In genomic region chr14:72709710-72710340, GRCm38 (mm10) we compare ENCODE assay signal across 8 mouse cellular contexts. TPM values are rescaled to one million over a fixed set of nuclear protein-coding genes. Genes with fewer than 3 reads are reported as not detected.
DNase-seq lines count a peak whose midpoint lies in the region; ATAC-seq lines count a peak whose summit lies in the region.

Fndc3a (minus strand) TSS chr14:72710003.

- H3K4me2 ChIP-seq in midbrain, embryonic 11.5 days: peak within 1 kb of the TSS; percentile 82

- H3K9me3 ChIP-seq in midbrain, embryonic 11.5 days (ENCODE audit: control insufficient read depth, low read length): no peaks in the 10 kb centered on the region

- intact Hi-C loops in left cerebral cortex, postnatal 4 days (cut with DNase I): loop anchor here (10.0 kb wide), 1 partner anchor 275 kb away; no protein-coding TSS in a partner anchor

- H3K4me3 ChIP-seq in midbrain, embryonic 11.5 days (ENCODE audit: low read depth, low read length): peak within 1 kb of the TSS; percentile 83

- under 1% methylated on average over 66 of the region's 82 CpGs for WGBS in midbrain, embryonic 11.5 days

- ATAC-seq in granulocyte monocyte progenitor cell, adult 5-6 weeks (replicated peaks; ENCODE audit: poor library complexity, severe bottlenecking): peak; percentile 68
- ATAC-seq in midbrain, embryonic 11.5 days (ENCODE audit: low FRiP score): peak; percentile 93
- ATAC-seq in erythroid progenitor cell, adult 5-6 weeks (replicated peaks; ENCODE audit: low FRiP score, poor library complexity, severe bottlenecking): no peak

- peaks cover 4% of the 10 kb centered on the region; the same call in 1 of the 2 replicates for H3K4me1 ChIP-seq in midbrain, embryonic 11.5 days (ENCODE audit: control insufficient read depth, insufficient read depth, low read length)

- H3K27ac ChIP-seq in midbrain, embryonic 11.5 days (ENCODE audit: low read depth, low read length): peak within 1 kb of the TSS; percentile 48

- H3K27me3 ChIP-seq in midbrain, embryonic 11.5 days (ENCODE audit: control insufficient read depth, insufficient read depth, low read length): no peaks in the 10 kb centered on the region; the same call in 1 of the 2 replicates

- no peaks in the 10 kb centered on the region for H3K36me3 ChIP-seq in midbrain, embryonic 11.5 days (ENCODE audit: control insufficient read depth, insufficient read depth, low read length)

- H3K9ac ChIP-seq in midbrain, embryonic 11.5 days (ENCODE audit: low read length): peak within 1 kb of the TSS; percentile 90

- peak; percentile 75 for DNase-seq in adrenal gland, adult 8-10 months
- peak; percentile 91 for DNase-seq in embryo, embryonic 11 days
- peak; percentile 83 for DNase-seq in kidney, adult 11 months
- peak; percentile 90 for DNase-seq in left cerebral cortex, postnatal 4 days
- DNase-seq in midbrain, embryonic 11.5 days (ENCODE audit: low spot score, missing footprints): peak; percentile 98
- DNase-seq in right cerebral cortex, postnatal 4 days: peak; percentile 86

RNA-seq across cellular contexts. Expression of gene Fndc3a, which starts in this region (rescaled TPM):
- total RNA-seq in adrenal gland, adult 8-10 months (2022): 10 to 100 TPM; 72.4 to 87.8 (median 80.5) TPM
- total RNA-seq in granulocyte monocyte progenitor cell, adult 5-6 weeks (2014; fragmentation: Nextera tagmentation): 55.4 and 60.0 TPM in 2 replicates
- 46.7 and 54.3 TPM in 2 replicates for total RNA-seq in granulocyte monocyte progenitor cell, adult 5-6 weeks (2017)
- 10 to 100 TPM; 54.6 to 59.0 TPM for total RNA-seq in left cerebral cortex, postnatal 4 days (2021)
- 38.9 and 41.2 TPM in 2 replicates for polyA plus RNA-seq in midbrain, embryonic 11.5 days (2014; fragmentation: Nextera tagmentation; extraction: Ambion mirVana)
- 7.6 and 21.4 TPM in 2 replicates for total RNA-seq in erythroid progenitor cell, adult 5-6 weeks (2015; ENCODE audit: low replicate concordance)
- 5.8 and 6.5 TPM in 2 replicates for total RNA-seq in erythroid progenitor cell, adult 5-6 weeks (2017; ENCODE audit: low replicate concordance)
